Mouse (Mus musculus): Measurements from ENCODE around the gene Ccl12.

The Ccl12 gene

GRCm38 (mm10) chr11:82101529-82101928 lies at the start of gene Ccl12:
Gene Ccl12 (plus strand): TSS chr11:82101845.
- no peak for DNase-seq (ENCODE audit: low read depth, low spot score)

- DNase-seq (ENCODE audit: low read depth, low spot score) = no peak
These were observed 47.8 kb upstream of the Ccl12 start for GRCm38 (mm10) chr11:82053849-82054248.

- no peak for DNase-seq (ENCODE audit: low read depth, low spot score)
These were observed 44.0 kb upstream of the Ccl12 start, which contains the start of gene Ccl11 for GRCm38 (mm10) chr11:82057646-82058045. Gene Ccl11 (plus strand): TSS chr11:82057823.

GRCm38 (mm10) chr11:82062226-82062625 lies 39.4 kb upstream of the Ccl12 start:
- no peak for DNase-seq (ENCODE audit: low read depth, low spot score)

- DNase-seq (ENCODE audit: low read depth, low spot score) = no peak
These were observed 38.2 kb upstream of the Ccl12 start for GRCm38 (mm10) chr11:82063454-82063853.

GRCm38 (mm10) chr11:82066953-82067571 lies 34.6 kb upstream of the Ccl12 start:
- no peak for DNase-seq (ENCODE audit: low read depth, low spot score)

GRCm38 (mm10) chr11:82071076-82071475 lies 30.6 kb upstream of the Ccl12 start:
- no peak for DNase-seq (ENCODE audit: low read depth, low spot score)

- DNase-seq (ENCODE audit: low read depth, low spot score) = no peak
These were observed 29.3 kb upstream of the Ccl12 start for GRCm38 (mm10) chr11:82072374-82072773.

- DNase-seq (ENCODE audit: low read depth, low spot score) = no peak
These were observed 28.7 kb upstream of the Ccl12 start for GRCm38 (mm10) chr11:82072984-82073383.

- DNase-seq (ENCODE audit: low read depth, low spot score) = no peak
These were observed 28.0 kb upstream of the Ccl12 start for GRCm38 (mm10) chr11:82073686-82074085.

GRCm38 (mm10) chr11:82077031-82077430 lies 24.6 kb upstream of the Ccl12 start:
- DNase-seq (ENCODE audit: low read depth, low spot score) = no peak

- DNase-seq (ENCODE audit: low read depth, low spot score) = no peak
These were observed 23.4 kb upstream of the Ccl12 start for GRCm38 (mm10) chr11:82078136-82078730.

GRCm38 (mm10) chr11:82080865-82081264 lies 20.8 kb upstream of the Ccl12 start:
- no peak for DNase-seq (ENCODE audit: low read depth, low spot score)

GRCm38 (mm10) chr11:82084360-82084759 lies 17.3 kb upstream of the Ccl12 start:
- DNase-seq (ENCODE audit: low read depth, low spot score) = no peak

- no peak for DNase-seq (ENCODE audit: low read depth, low spot score)
These were observed 1.9 kb upstream of the Ccl12 start for GRCm38 (mm10) chr11:82099511-82100323.

- DNase-seq (ENCODE audit: low read depth, low spot score) = no peak
These were observed 558 bp upstream of the Ccl12 start for GRCm38 (mm10) chr11:82101087-82101486.

GRCm38 (mm10) chr11:82109611-82110010 lies 8.0 kb downstream of the Ccl12 start:
- DNase-seq (ENCODE audit: low read depth, low spot score) = no peak

GRCm38 (mm10) chr11:82110372-82111248 lies 9.0 kb downstream of the Ccl12 start:
- DNase-seq (ENCODE audit: low read depth, low spot score) = no peak

- no peak for DNase-seq (ENCODE audit: low read depth, low spot score)
These were observed 13.2 kb downstream of the Ccl12 start, which contains the start of gene Ccl8 for GRCm38 (mm10) chr11:82114885-82115284. Gene Ccl8 (plus strand): TSS chr11:82115185.

GRCm38 (mm10) chr11:82116041-82116440 lies 14.4 kb downstream of the Ccl12 start:
- no peak for DNase-seq (ENCODE audit: low read depth, low spot score)

- no peak for DNase-seq (ENCODE audit: low read depth, low spot score)
These were observed 31.3 kb downstream of the Ccl12 start for GRCm38 (mm10) chr11:82132977-82133376.

- no peak for DNase-seq (ENCODE audit: low read depth, low spot score)
These were observed 34.6 kb downstream of the Ccl12 start for GRCm38 (mm10) chr11:82136196-82136595.
